Mouse (Mus musculus) A20 (cell line): ENCODE data around the gene Ppp1r12b.
A peak's percentile ranks its signal among the peaks of the same experiment; 100 is the strongest.

Source experiments
- DNase-seq: peaks from one replicate; pipeline ENCODE4 v3.0.0-alpha.2; 2011; ENCODE audit warnings: low read depth, low spot score

Gene Ppp1r12b

DNA sequence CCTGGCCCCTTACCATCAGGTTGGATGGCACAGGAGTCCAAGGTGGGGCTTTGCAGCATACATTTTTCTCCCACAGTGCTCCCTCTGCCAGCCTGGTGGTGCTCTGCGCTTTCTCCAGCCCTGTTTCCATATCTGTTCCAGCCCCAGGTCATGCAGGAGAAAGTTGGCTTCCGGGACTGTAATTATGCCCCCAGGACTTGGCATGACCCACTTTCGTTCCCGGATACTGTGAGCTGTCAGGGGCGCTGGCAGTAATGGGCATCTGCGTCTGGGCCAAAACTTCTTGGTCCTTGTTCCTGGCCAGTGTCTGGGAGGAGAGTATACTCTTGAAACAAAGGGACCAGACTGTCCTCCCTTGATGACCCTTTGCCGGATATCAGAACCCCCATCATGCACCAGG is 232.9 kb downstream of the Ppp1r12b start:
- no peak for DNase-seq

DNA sequence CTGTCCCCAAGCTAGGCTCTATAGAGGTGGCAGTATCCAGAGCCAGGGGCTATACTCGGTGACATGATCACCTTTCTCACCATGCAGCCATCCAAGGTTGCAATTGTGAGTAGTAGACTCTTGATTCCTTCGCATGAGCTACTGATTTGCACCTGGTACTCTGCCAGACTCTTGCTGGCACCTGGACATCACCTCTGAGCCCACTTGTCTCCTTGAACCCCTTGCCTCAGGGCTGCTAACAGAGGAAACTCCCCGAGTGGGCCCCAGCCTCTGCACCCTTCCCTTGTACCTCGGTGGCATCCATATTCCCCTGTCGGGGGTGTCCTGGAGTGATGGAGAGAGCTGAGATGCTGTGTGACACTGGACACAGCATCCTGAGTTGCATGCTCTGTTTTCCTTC is 234.3 kb downstream of the Ppp1r12b start:
- no peak for DNase-seq

- DNase-seq = peak; percentile 78
These were observed 235.9 kb downstream of the Ppp1r12b start for GRCm38 (mm10) chr1:134719718-134720304.

GRCm38 (mm10) chr1:134715092-134715491 is 240.7 kb downstream of the Ppp1r12b start:
- DNase-seq = no peak

DNA sequence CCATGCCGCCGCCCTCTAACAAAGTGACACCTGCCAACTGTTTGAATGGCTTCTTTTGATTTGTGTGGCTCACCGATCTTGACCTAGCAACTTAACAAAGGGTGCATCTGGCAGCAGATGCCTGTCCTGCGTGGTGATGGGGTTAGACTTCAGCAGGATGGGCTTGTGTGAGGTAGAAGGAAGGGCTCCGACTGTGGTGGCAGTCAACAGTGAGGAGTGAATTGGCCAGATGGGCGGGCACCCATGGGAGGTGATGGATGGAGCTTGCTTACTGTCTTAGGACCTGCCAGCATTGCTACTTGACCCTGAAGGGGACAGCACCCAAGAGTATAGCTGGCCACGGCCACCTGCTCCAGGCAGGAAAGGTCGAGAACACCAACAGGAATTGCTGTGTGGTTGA is 241.6 kb downstream of the Ppp1r12b start:
- no peak for DNase-seq

GRCm38 (mm10) chr1:134713421-134713969 is 242.2 kb downstream of the Ppp1r12b start:
- DNase-seq = no peak

- no peak for DNase-seq
These were observed 242.9 kb downstream of the Ppp1r12b start for GRCm38 (mm10) chr1:134712781-134713299.

DNA sequence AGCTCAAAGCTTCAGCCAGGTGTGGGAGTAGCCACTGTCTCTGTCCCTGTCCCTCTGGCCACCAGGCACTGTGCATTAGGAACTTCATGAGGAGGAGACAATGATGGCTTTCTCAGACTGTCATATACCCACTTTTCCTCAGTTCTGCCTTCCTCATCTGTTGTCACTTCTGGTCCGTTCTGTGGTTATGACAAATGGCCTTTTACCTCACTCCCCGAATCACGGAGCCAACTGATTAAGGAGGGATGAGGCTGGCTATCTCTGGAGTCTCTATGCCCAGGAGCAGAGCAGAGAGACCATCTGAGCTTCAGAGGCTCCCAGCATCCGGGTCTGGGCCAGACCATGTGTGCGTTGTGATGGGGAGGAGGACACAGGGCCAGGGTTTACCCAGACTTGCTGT is 244.1 kb downstream of the Ppp1r12b start:
- no peak for DNase-seq

DNA sequence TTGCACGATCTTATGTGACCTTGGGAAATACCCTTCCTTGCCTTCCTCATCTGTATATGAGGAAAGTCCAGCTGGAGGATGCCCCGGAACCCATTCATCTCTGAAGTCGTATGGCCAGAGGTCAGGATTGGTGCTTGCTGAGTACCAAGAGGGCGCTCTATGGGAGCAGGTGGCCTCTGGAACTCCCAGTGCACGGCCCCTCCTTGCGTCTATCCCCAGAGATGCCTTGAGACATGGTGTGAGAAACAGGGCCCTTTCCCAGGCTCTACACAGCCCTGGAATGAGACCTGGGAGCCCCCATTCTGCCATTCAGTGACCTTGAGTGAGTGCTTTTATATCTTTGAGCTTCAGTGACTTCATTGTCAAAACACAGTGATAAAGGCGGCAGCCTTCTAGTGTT is 244.7 kb downstream of the Ppp1r12b start:
- no peak for DNase-seq

DNA sequence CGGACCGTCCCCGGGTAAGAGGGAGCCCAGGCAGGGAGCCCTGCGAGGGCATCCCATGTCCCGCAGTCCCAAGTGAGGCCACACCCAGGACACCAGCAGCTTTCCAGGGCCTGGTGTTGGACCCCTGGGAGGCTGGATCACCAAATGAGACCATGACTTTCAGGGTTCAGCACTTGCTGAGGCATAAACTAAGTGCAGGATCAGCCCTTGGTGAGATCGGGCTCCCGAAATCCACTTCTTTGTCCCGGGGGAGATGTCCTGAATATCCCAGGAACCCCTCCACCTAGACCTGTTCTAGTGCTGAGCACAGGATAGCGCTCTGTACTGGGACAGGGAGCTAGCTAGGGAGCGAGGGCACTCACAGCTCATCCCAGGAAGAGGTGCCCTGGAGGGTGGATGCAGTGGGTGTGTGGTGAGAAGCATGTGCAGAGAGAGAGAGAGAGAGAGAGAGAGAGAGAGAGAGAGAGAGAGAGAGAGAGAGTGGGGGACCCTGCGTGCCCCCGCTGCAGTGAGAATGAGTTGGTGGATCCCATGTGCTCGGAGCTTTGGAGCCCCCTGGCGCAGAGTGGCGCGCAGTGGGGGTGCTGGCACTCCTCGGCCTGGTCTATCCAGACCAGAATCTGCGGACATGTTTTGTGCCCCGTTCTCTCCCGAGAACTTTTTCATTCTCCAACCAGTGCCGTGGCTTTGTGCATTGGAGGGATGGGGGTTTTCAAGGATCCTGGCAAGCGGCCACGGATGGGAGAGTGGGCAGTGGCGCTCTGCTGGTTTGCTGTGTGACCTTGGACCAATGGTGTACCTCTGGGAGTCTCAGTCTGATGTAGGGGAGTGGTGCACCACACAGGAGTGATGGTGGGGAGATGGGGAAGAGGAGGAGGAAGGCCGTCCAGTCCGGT is 246.1 kb downstream of the Ppp1r12b start:
- DNase-seq = no peak

- peak; percentile 85 for DNase-seq
These were observed 246.8 kb downstream of the Ppp1r12b start for GRCm38 (mm10) chr1:134708801-134709385.

GRCm38 (mm10) chr1:134708274-134708673 is 247.5 kb downstream of the Ppp1r12b start:
- DNase-seq = no peak

DNA sequence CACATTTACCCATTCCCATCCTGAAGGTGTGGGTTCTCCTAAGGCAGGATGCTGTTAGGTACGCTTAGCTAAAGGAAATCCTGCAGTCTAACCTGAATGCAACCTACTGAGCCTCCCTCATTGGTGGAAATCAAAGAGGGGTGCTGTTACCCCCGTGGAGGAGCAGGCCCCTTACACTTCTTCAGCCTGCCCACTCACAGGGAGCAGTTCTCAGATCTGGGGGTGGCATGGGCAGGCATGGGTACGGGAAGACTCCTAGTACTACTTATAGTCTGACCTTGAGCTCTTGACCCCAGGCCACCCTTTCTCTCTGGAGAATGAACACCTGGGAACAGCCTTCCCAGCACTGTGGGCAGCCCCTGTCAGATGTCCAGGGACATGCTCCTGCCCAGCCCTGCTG is 248.2 kb downstream of the Ppp1r12b start:
- no peak for DNase-seq

DNA sequence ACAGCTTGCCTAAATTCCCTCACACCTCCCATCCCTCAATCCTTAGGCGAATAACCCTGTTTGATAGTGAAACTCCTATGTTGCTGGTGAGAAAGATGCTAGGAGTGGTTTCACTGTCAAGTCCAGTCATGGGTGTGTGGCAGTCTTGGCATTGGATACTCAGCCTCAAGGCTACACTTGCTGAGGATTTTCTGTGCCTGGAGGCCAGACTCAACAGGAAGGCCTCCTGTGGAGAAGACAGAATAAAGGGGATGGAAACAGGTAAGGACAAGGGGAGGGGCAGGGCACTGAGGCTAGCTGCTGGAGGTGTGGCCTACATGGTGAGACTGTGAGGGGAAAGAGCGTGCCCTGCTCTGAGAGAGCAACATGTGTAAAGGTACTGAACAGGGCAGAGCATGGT is 249.2 kb downstream of the Ppp1r12b start:
- no peak for DNase-seq
